Mouse (Mus musculus) right cerebral cortex, postnatal 36 days (tissue): ENCODE results near the gene Marf1.
A peak's percentile ranks its signal among the peaks of the same experiment; 100 is the strongest.

Experiments used
- DNase-seq, 2 experiments: peaks; one replicate each; pipeline ENCODE4 v3.0.0; 2022; ENCODE audit warnings: low spot score in 2 of 2, mixed read lengths in 1 of 2

Marf1 gene

GRCm38 (mm10) chr16:14137976-14138561 is 25.1 kb downstream of the Marf1 start:
- no peak for DNase-seq

- no peak for DNase-seq
Observed at GRCm38 (mm10) chr16:14135014-14135413, 28.1 kb downstream of the Marf1 start.

GRCm38 (mm10) chr16:14131838-14132237 is 31.3 kb downstream of the Marf1 start:
- no peak for DNase-seq

- DNase-seq = no peak
Observed at GRCm38 (mm10) chr16:14131376-14131775, 31.8 kb downstream of the Marf1 start.

- DNase-seq = no peak
Observed at GRCm38 (mm10) chr16:14130796-14131195, 32.4 kb downstream of the Marf1 start.

GRCm38 (mm10) chr16:14128977-14129376 is 34.2 kb downstream of the Marf1 start:
- no peak for DNase-seq

- no peak for DNase-seq
Observed at GRCm38 (mm10) chr16:14125253-14125652, 37.9 kb downstream of the Marf1 start.

- DNase-seq = no peak
Observed at GRCm38 (mm10) chr16:14124709-14125108, 38.4 kb downstream of the Marf1 start.

- no peak for DNase-seq
Observed at GRCm38 (mm10) chr16:14123901-14124300, 39.2 kb downstream of the Marf1 start.

- no peak for DNase-seq
Observed at GRCm38 (mm10) chr16:14122586-14122985, 40.6 kb downstream of the Marf1 start.

GRCm38 (mm10) chr16:14121563-14121962 is 41.6 kb downstream of the Marf1 start:
- DNase-seq = no peak

GRCm38 (mm10) chr16:14120941-14121340 is 42.2 kb downstream of the Marf1 start:
- DNase-seq = no peak

GRCm38 (mm10) chr16:14117299-14117698 is 45.9 kb downstream of the Marf1 start:
- no peak for DNase-seq

GRCm38 (mm10) chr16:14112742-14113141 is 50.4 kb downstream of the Marf1 start:
- no peak for DNase-seq

- no peak for DNase-seq
Observed at GRCm38 (mm10) chr16:14112133-14112532, 51.0 kb downstream of the Marf1 start.

GRCm38 (mm10) chr16:14110922-14111321 is 52.2 kb downstream of the Marf1 start:
- no peak for DNase-seq

GRCm38 (mm10) chr16:14109651-14110230 is 53.4 kb downstream of the Marf1 start:
- no peak for DNase-seq

GRCm38 (mm10) chr16:14105891-14106290 is 57.3 kb downstream of the Marf1 start:
- DNase-seq = peak in 1 of 2 experiments; percentile 23

GRCm38 (mm10) chr16:14091771-14092170 is 71.4 kb downstream of the Marf1 start:
- DNase-seq = no peak

- DNase-seq = no peak
Observed at GRCm38 (mm10) chr16:14089296-14089695, 73.9 kb downstream of the Marf1 start.

- DNase-seq = no peak
Observed at GRCm38 (mm10) chr16:14088249-14088648, 74.9 kb downstream of the Marf1 start.

GRCm38 (mm10) chr16:14082925-14083324 is 80.2 kb downstream of the Marf1 start:
- DNase-seq = no peak

GRCm38 (mm10) chr16:14070471-14071169 is 92.5 kb downstream of the Marf1 start:
- DNase-seq = no peak
